Mouse (Mus musculus) layer of hippocampus, postnatal 14 days (tissue): ENCODE data around the gene Gm8104. TPM values are rescaled to one million over a fixed set of nuclear protein-coding genes. Genes with fewer than 3 reads are reported as not detected.
A peak's percentile ranks its signal among the peaks of the same experiment; 100 is the strongest.
"Not testable (repeated sequence)": the region's sequence is repeated elsewhere in the genome, so short reads cannot be mapped to it uniquely, and the experiment has no call there.

Experiments
- DNase-seq, 2 experiments: peaks; one replicate each; pipeline ENCODE4 v3.0.0; 2021 to 2022; ENCODE audit warnings: low spot score in 2 of 2, mixed read lengths in 1 of 2
- long read RNA-seq, 2 experiments: library from polyadenylated mRNA; stranded (forward); transcript quantifications; one replicate each; pipeline ENCODE4 v2.0.0; 2021
- total RNA-seq, 2 experiments: library from RNA; stranded (reverse); gene quantifications; 2 replicates each; pipeline ENCODE4 v1.2.3; 2021

Gm8104 gene
- not detected for total RNA-seq
- long read RNA-seq, experiment 1 = 0 reads
- long read RNA-seq, experiment 2 = 0 reads

DNA sequence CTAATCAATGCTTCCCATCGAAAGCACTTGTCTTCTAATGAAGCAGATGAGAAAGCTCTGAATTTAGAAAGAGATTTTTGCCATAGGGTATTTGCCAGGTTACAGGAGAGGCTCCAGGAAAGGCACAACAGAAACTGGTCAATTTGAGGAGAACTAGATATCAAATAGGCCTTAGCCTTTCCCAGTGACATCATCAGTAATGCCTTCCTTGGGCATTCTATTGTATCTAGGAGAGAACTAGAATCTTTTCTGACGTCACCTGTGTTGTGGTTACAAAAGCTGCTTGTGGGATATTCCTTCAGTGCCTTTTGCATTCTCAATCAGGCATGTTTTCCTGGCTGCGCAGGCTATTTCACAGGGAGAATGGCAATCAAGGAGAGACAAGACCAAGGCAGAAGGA lies at the start of gene Gm8104:
Gene Gm8104 (plus strand): TSS at position 301 of the 400 bp plus-strand sequence.
- not testable (repeated sequence) for DNase-seq

DNA sequence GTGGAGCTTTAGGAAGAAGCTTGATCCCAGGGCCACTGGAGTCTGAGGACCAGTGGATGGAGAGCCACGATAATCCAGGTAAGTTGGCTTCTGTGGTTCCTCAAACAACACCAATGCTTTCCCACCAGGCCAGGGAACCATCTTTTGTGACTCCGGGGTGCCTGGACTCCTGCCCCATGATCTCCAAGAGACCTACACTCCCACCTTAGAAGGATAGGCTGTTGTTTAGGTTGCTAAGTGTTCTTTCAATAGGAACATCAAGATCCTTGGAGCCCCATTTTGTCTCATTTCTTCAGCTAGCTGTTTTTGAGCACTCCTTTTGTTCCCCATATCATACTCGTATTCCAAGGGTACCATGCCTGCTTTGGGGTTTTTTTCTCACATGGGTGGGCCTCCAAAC lies 42.3 kb upstream of the Gm8104 start:
- not testable (repeated sequence) for DNase-seq

DNA sequence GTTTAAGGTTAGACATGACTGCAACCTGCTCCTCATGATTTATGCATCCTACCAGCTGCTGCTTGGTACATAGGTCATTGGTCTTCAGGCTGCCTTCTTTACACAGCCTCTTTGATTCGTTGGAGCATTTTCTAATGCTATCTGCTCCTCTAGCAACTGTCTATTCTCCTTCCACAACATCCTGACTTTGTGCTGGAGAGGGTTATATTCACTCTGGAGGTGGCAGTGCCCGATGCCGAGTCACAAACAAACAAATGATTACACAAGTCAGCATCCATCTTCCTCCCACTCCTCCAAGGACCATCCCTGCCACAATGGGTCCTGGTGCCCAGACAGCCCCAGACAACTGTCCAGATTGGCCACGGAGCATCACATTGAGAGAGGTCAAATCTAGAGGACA lies 40.2 kb upstream of the Gm8104 start:
- not testable (repeated sequence) for DNase-seq

DNA sequence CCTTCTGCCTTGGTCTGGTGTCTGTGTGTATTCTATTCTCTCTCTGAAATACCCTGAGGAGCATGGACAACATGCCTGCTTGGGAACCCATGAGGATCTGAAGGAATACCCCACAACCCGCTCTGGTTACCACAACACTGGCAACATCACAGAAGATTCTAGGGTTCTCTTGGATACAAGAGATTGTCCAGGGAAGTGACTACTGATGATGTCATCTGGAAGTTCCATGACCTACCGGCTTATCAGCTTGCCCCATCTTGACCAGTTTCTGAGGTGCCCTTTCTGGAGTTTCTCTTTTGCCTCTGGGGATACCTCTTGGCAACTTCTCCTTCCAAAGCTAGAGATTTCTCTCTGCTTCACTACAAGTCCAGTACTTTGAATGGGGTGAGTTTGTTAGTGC lies 23.9 kb upstream of the Gm8104 start, which contains the start of gene Gm8094:
Gene Gm8094 (minus strand): TSS at position 101 of the 400 bp plus-strand sequence.
- DNase-seq = not testable (repeated sequence)

DNA sequence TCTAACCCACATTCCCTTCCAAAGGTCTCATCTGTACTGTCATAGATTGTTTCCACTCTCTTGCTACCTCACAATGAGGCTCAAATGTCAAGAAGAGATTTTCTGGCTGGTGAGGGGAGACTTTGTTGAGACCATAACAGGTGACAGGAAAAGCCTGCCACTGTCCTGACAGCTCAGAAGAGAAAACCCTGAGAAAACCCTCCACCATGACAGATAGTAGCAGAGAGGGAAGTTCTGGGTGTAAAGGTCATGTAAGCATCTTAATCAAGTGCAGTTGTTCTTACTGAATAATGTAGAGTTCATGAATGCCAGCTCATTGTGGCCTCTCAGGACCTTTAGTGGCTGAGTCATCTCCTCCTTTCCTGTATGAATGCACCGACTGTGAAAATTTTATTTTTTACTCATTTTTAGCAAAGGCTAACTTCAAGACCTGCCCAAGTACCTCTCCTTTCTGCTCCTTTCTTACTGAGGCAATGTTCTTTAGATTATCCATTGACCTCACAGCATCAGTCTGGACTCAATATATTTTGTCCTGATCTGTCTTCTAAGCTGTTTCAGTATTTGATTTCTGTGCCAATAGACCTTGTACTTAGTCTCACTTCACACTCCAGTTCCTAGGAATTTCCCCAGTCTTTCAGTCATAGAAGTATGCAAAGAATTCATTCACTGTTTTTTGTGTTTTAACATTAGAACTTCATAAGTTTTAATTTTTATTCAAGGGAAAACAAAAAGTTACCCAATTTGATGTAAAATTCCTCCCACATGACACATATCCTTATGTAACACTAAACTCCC lies 15.3 kb upstream of the Gm8104 start:
- peak in 1 of 2 experiments; percentile 11 for DNase-seq

DNA sequence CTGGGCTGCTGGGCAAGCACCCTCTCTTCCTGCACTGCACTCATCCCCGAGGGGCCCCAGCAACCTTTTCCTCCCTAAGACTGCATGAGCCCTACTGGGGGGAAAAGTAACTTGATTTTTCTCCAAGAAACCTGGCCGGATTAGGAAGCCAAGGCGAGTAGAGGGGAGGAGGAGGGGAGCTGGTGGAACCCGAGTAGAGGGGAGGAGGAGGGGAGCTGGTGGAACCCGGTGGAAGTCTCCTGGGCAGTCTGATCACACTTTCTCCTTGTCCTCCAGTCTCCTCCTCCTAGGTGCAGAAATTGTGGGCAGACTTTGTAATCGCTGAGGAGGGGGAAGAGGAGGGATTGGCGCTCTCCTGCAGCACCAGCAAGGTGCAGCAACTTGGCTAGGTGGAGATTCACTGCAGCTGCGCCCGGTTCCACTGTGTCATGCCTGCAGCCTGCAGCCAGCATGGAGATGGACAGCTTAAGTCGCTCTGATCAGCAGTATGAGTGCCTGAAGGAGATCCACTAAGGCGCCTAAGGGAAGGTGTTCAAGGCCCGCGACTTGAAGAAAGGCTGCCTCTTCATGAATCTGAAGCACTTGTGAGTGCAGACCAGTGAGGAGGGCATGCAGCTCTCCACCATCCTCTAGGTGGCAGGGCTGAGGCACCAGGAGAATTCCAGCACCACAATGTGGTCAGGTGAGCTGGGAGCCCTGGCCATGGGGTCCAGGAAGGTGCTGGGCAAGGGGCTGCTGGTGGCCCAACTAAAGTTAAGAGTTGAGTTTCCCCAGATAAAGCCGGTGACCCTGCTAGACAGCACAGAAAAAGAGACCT lies 11.1 kb upstream of the Gm8104 start:
- not testable (repeated sequence) for DNase-seq

DNA sequence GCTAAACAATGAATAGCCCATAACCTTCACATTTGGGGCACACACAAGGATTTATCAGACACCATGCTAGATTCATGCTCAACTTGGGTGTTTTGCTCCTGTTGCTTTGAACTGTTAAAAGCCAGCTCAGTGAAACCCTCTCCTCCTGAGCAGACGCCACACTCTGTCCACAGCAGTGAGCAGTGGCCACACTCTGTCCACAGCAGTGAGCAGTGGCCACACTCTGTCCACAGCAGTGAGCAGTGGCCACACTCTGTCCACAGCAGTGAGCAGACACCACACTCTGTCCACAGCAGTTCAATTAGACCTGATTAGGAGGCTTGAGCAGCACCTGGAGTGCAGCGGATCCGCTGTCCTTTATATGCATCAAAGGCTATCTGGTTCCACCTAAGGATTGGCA lies 19.3 kb downstream of the Gm8104 start:
- DNase-seq = not testable (repeated sequence)

DNA sequence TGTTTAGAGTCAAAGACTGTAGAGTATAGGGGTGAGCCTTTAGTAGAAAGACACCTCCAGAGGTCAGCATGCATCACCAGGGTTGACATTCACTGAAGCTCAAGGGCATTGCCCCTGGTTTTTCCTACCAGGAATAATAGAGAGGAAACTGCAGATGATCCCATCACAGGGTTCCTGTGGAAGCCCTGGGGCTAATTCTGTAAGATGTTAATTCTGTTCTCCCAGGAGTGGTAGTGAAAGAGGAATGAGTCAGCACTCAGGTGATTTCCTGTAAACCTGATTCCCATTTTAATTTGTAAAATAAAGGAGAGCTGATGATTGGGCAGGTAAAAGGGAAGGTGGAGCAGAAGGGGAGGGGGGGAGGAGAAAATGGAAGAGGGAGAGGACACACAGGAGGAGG lies 25.9 kb downstream of the Gm8104 start:
- not testable (repeated sequence) for DNase-seq

Other genes with a start within 250 kb of the Gm8104 start
- not detected for gene Gm21977, start 247.1 kb upstream of the Gm8104 start, total RNA-seq
- not detected for gene Gm8082, start 107.0 kb upstream of the Gm8104 start, total RNA-seq
- under 1 TPM in 1 of 2 experiments, not detected in 1; 0.81 TPM for gene Gm10376, start 85.0 kb upstream of the Gm8104 start, total RNA-seq
- not detected for gene Gm8094, start 24.0 kb upstream of the Gm8104 start, total RNA-seq
- not detected for gene Gm7233, start 79.3 kb downstream of the Gm8104 start, total RNA-seq
- not detected for gene Gm8122, start 134.7 kb downstream of the Gm8104 start, total RNA-seq
- gene Gm8126, start 158.0 kb downstream of the Gm8104 start, total RNA-seq = under 1 TPM; 0.23 to 0.29 TPM
- not detected for gene Gm9732, start 174.4 kb downstream of the Gm8104 start, total RNA-seq
- not detected for gene Gm8127, start 193.2 kb downstream of the Gm8104 start, total RNA-seq
- 1 to 10 TPM in 1 of 2 experiments, under 1 TPM in 1; 0.44 to 1.7 TPM for gene 1700001F09Rik, start 247.2 kb downstream of the Gm8104 start, total RNA-seq